Mouse (Mus musculus) macrophage (primary cell): Measurements from ENCODE around the gene Ephb4. TPM values are rescaled to one million over a fixed set of nuclear protein-coding genes. Genes with fewer than 3 reads are reported as not detected.

Experiments used
- H3K27ac ChIP-seq: fragments of 350-480 bp; formaldehyde crosslinking; 2 replicates; pipeline ENCODE4 v1.9.0; 2021
- H3K36me3 ChIP-seq: fragments of 350-480 bp; formaldehyde crosslinking; 2 replicates; pipeline ENCODE4 v1.9.0; 2021; ENCODE audit errors: inconsistent target
- H3K4me3 ChIP-seq: fragments of 350-480 bp; formaldehyde crosslinking; 2 replicates; pipeline ENCODE4 v1.9.0; 2021; ENCODE audit errors: inconsistent target
- H3K79me2 ChIP-seq: fragments of 350-480 bp; formaldehyde crosslinking; 2 replicates; pipeline ENCODE4 v1.9.0; 2021; ENCODE audit errors: inconsistent target
- WGBS: methylation state at CpG from one replicate; pipeline ENCODE4 v1.1.7; 2026; ENCODE audit warnings: inconsistent platforms; ENCODE audit not compliant: missing documents; 5-methylcytosine and 5-hydroxymethylcytosine counted together
- polyA plus RNA-seq: library from polyadenylated mRNA; stranded (reverse); fragments of 250-400 nt; gene quantifications from 3 replicates; pipeline ENCODE4 v1.2.4, GENCODE M21; 2018; ENCODE audit warnings: inconsistent platforms
- total RNA-seq, 78 experiments: library from RNA; depleted of rRNA; stranded (reverse); fragments of 250-400 nt; gene quantifications; 1 replicate in 9 of 78; 2 replicates in 24 of 78; 3 replicates in 43 of 78; 4 replicates in 2 of 78; pipeline ENCODE4 v1.2.4; 2018; ENCODE audit warnings: inconsistent platforms in 56 of 78

Gene Ephb4
- total RNA-seq (2018; cell fraction: chromatin; rRNA removed) = 1 to 10 TPM in 1 of 26 experiments, under 1 TPM in 1, not detected in 24; 0.25 to 4.5 TPM
- total RNA-seq (2018; cell fraction: cytosol; rRNA removed) = under 1 TPM in 4 of 26 experiments, not detected in 22; under 0.01 to 0.05 (median 0.04) TPM
- under 1 TPM in 1 of 26 experiments, not detected in 25; 0.89 TPM for total RNA-seq (2018; cell fraction: nucleus; rRNA removed)
- not detected in 3 replicates for polyA plus RNA-seq

GRCm38 (mm10) chr5:137349384-137350204 lies at the start of gene Ephb4:
TSS of gene Ephb4 (plus strand) at chr5:137350109.
- Histone ChIP-seq H3K27ac (no peak within 1 kb of the TSS), H3K4me3 (no peak within 1 kb of the TSS), H3K79me2 (no peaks in the 10 kb centered on the region), H3K36me3 (no peaks in the 10 kb centered on the region)
- WGBS = 5% methylated on average over 18 of the region's 32 CpGs

DNA sequence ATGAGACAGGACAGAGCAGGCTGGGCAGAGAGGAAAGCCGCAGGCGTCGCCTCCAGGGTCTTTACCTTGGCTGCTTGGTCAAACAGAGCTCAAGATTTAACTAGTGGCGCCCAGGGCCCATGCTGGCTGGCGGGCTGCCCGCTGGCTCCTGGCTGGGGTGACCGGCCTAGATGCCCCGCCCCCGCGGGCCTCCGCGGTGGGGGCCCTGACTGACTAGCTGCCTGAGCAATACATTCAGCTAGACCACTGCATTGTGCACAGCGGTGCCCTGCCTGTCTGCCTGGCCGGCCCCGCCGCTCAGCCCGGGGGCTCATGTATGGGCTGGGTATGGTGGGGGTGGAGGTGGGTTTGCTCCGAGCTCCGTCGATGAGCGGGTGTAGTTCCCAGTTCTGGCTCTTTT lies 48.7 kb upstream of the Ephb4 start:
- no peak overlapping the region for H3K27ac ChIP-seq
- H3K79me2 ChIP-seq = peaks cover 45% of the 10 kb centered on the region
- 94% methylated on average over 20 of the region's 21 CpGs for WGBS
- peaks cover 76% of the 10 kb centered on the region for H3K36me3 ChIP-seq
- no peak overlapping the region for H3K4me3 ChIP-seq

- WGBS = 98% methylated on average over 4 of the region's 4 CpGs
- H3K36me3 ChIP-seq = peaks cover 53% of the 10 kb centered on the region
- H3K79me2 ChIP-seq = peaks cover 53% of the 10 kb centered on the region
- H3K27ac ChIP-seq = no peak overlapping the region
- no peak overlapping the region for H3K4me3 ChIP-seq
Measured at GRCm38 (mm10) chr5:137303609-137304008, 46.3 kb upstream of the Ephb4 start.

DNA sequence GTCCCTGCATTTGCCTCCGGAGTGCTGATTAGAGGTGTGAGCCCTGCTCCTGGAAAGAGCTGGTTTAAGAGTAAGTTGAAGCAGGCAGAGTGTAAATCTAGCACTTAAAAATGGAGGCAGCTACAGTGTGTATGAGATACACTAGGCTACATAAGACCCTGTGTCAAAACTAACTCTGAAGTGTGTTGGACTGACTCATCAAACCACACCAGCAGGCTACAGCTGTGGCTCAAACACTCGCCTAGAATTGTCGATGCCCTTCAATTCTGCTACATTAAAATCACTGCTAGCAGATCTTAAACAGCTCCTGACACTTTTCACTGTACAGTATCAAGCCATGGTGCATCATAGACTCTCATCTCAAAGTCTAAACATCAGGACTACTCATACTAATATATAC lies 45.7 kb upstream of the Ephb4 start:
- H3K36me3 ChIP-seq = peaks cover 47% of the 10 kb centered on the region
- no peak overlapping the region for H3K27ac ChIP-seq
- no peak overlapping the region for H3K4me3 ChIP-seq
- H3K79me2 ChIP-seq = peaks cover 53% of the 10 kb centered on the region
- 57% methylated on average over 3 of the region's 3 CpGs for WGBS

- no peak overlapping the region for H3K27ac ChIP-seq
- H3K36me3 ChIP-seq = peaks cover 41% of the 10 kb centered on the region
- H3K4me3 ChIP-seq = no peak overlapping the region
- H3K79me2 ChIP-seq = peaks cover 53% of the 10 kb centered on the region
- 73% methylated on average over 4 of the region's 4 CpGs for WGBS
Measured at GRCm38 (mm10) chr5:137304816-137305215, 45.1 kb upstream of the Ephb4 start.

- H3K27ac ChIP-seq = peak overlapping the region; percentile 75
- H3K36me3 ChIP-seq = peaks cover 30% of the 10 kb centered on the region
- peak overlapping the region; percentile 85 for H3K4me3 ChIP-seq
- H3K79me2 ChIP-seq = peaks cover 53% of the 10 kb centered on the region
- 10% methylated on average over 3 of the region's 3 CpGs for WGBS
Measured at GRCm38 (mm10) chr5:137305822-137306221, 44.1 kb upstream of the Ephb4 start.

DNA sequence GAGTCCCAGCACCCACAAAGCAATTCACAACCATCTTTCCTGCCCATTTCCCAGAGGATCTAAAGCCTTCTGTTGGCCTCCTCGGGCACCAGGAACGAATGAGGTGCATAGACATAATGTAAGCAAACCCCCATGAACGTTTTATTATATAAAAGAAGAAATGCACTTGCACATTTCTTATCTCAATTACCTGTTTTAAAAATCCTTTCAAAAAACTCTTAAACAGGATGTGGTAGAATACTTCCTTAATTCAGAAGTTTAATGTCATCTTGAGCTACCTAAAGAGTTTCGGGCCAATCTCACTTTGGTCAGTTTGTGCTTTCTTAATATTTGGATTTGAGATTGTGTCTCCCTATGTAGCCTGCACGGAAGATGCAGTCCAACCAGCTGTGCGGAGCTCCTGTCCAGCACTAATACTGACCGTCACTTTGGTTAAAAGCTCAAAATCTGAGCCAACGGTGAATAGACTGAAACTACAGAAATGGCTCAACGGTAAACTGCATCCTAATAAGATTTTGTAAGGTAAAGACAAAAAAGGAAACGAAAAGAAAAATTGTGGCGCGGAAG lies 43.4 kb upstream of the Ephb4 start:
- peak overlapping the region; percentile 75 for H3K27ac ChIP-seq
- H3K4me3 ChIP-seq = peak overlapping the region; percentile 85
- H3K36me3 ChIP-seq = peaks cover 28% of the 10 kb centered on the region
- WGBS = under 1% methylated on average over 12 of the region's 12 CpGs
- peaks cover 53% of the 10 kb centered on the region for H3K79me2 ChIP-seq

- under 1% methylated on average over 66 of the region's 72 CpGs for WGBS
- H3K79me2 ChIP-seq = peaks cover 48% of the 10 kb centered on the region
- peaks cover 20% of the 10 kb centered on the region for H3K36me3 ChIP-seq
- H3K4me3 ChIP-seq = peak within 1 kb of the TSS; percentile 85
- H3K27ac ChIP-seq = peak within 1 kb of the TSS; percentile 75
Measured at GRCm38 (mm10) chr5:137307071-137307912, 42.6 kb upstream of the Ephb4 start, which contains the start of gene Srrt. TSS of gene Srrt (minus strand) at chr5:137307674.

GRCm38 (mm10) chr5:137308356-137308755 lies 41.6 kb upstream of the Ephb4 start:
- Histone ChIP-seq H3K79me2 (peaks cover 37% of the 10 kb centered on the region), H3K4me3 (peak overlapping the region; percentile 85), H3K36me3 (peaks cover 10% of the 10 kb centered on the region), H3K27ac (peak overlapping the region; percentile 75)
- WGBS = 94% methylated on average over 4 of the region's 4 CpGs

DNA sequence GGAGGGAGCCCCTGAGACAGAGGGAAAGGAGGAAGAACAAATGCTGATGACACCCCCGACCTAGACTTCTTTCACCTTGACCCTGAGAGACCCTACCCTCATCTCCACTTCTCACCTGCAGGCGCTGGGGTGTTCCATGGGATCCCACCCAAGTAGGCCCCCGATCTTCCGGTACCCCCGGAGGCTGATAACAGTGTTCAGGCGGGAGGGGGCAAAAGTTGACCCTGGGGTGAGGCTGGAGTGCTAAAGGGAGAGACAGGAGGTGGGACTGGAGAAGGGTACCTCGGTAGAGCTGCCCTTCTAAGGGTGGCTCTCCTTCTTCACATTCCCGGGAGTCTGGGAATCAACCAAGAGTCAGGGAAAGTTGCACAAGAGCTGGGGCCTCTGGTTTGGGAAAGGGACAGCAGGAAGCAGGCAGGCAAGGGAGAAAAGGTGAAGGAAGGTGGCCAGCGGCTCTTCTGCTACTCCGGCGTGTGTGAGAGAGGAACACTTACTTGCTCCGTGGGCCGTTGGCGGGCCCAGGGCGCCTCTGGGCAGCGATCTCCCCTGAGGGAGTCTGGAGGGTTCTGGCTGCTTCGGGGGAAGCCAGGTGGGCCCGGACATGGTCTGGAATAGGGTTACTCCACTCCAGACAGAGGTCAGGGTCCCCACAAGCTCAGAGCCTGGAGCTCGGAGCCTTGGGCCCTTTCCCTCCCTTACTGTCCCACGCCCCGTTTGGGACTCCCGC lies 36.3 kb upstream of the Ephb4 start:
- H3K4me3 ChIP-seq = no peak overlapping the region; the same call in 1 of the 2 replicates
- peaks cover 20% of the 10 kb centered on the region; the same call in 1 of the 2 replicates for H3K36me3 ChIP-seq
- WGBS = 14% methylated on average over 22 of the region's 22 CpGs
- no peaks in the 10 kb centered on the region for H3K79me2 ChIP-seq
- H3K27ac ChIP-seq = no peak overlapping the region

GRCm38 (mm10) chr5:137314193-137315083 lies 35.5 kb upstream of the Ephb4 start, which contains the start of gene Trip6:
TSS of gene Trip6 (minus strand) at chr5:137314404.
- H3K4me3 ChIP-seq = no peak within 1 kb of the TSS; the same call in 1 of the 2 replicates
- 58% methylated on average over 29 of the region's 30 CpGs for WGBS
- peaks cover 28% of the 10 kb centered on the region for H3K36me3 ChIP-seq
- H3K79me2 ChIP-seq = no peaks in the 10 kb centered on the region
- no peak within 1 kb of the TSS for H3K27ac ChIP-seq

DNA sequence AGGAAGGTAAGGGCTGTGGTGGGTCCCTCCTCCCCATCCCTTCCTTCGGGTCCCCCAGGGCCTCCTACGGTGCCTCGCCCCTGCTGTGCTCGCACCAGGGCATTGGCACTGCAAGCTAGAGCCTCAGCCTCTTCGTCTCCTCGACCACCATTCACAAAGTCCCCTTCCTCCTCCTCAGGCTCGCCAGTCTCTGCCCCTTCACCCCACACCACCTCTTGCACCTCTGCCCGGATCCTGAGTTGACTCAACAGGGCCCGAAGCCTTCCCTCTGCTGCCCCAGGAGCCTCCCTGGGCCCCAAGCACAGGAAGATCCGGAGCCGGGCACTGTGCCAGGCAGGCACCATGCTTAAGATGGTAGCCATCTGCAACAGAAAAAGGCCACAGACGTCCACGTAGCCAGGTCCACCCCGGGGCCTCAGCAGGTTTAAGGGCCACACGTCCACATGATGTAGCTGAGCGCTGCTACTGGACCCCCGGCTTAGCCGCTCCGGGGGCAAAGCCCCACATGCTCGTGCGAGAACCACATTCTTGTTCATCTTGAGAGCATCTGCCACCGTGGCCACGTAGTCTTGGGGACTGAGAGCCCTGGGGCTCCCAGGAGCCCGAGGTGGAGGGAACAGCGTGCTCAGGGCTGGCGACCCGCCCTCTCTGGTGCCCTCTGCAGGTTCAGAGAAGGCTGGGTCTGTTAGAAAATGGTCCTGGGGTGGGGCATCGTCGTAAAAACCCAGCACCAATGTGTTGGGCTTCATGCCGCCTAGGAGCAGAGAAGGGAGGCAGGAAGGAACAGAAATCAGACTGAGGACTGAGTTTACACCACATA lies 34.6 kb upstream of the Ephb4 start:
- H3K36me3 ChIP-seq = peaks cover 37% of the 10 kb centered on the region
- H3K4me3 ChIP-seq = no peak overlapping the region
- WGBS = 63% methylated on average over 30 of the region's 30 CpGs
- H3K27ac ChIP-seq = no peak overlapping the region
- H3K79me2 ChIP-seq = no peaks in the 10 kb centered on the region
